Mouse (Mus musculus): ENCODE measurements around the gene Gm2001. TPM values are rescaled to one million over a fixed set of nuclear protein-coding genes. Genes with fewer than 3 reads are reported as not detected.

Gm2001 gene
- polyA plus RNA-seq (2012; rRNA removed), result not detected in 2 replicates

DNA sequence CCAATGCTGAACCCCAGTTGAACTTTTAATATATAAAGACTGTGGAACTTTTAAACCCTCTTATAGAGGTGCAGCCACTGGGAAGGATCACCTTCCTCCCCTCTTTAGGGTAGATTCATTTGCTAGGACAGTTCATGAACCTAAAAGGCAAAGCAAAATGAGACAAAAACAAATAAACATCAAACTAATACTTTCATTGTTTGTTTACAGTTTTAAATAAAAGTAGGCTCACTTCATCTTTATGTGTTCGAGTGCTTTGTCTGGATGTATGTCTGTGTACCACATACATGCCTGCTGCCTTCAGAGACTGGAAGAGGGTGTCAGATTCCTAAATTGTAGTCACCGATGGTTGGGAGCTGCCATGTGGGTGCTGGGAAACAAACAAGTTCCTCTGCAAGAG is at the start of gene Gm2001:
Gm2001 (minus strand) TSS at position 101 of the 400 bp plus-strand sequence.

DNA sequence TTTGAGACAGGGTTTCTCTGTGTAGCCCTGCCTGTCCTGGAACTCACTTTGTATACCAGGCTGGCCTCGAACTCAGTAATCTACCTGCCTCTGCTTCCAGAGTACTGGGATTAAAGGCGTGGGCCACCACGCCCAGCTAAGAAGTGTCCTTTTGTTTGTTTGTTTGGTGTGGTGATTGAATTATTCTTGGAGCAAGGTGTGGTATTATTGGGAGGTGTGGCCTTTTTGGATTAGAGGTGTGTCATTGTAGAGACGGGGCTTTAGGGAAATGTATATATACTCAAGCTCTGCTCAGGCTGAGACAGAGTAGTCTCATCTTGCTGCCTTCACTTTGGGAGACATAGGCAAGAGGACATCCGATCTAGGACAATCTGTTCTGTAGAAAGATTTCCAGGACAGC is 31.6 kb upstream of the Gm2001 start, which contains the start of gene Gm2016:
Gm2016 (plus strand) TSS at position 301 of the 400 bp plus-strand sequence.

DNA sequence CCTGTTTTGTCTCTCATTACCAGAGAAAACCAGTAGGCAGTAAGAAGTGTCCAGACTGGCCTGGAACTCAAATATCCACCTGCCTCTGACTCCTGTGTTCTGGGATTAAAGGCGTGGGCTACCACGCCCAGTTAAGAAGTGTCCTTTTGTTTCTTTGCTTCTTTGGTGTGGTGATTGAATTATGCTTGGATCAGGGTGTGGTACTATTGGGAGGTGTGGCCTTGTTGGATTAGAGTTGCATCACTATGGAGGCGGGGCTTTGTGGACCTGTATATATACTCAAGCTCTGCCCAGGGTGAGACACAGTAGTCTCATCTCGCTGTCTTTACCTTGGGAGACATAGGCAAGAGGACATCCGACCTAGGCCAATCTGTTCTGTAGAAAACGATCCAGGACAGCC is 25.9 kb downstream of the Gm2001 start, which contains the start of gene BB287469:
BB287469 (plus strand) TSS at position 301 of the 400 bp plus-strand sequence.

DNA sequence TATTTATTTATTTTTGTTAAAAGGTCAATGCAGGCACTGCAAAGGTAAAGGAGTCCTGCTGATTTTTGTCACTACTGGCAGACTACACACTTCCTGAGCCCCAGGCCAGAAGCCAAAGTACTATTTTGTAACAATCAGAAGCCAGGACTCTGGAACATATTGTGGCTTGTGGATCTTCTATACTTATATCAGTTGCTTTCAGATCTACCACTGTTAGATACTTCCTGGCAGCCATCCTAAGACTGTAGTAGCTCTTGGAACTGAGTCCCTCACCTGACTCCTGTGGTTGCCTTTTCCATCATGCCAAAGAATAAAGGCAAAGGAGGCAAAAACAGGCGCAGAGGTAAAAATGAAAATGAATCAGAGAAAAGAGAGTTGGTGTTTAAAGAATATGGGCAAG is 46.9 kb downstream of the Gm2001 start, which contains the start of gene Gm21936:
Gm21936 (plus strand) TSS at position 301 of the 400 bp plus-strand sequence.

Other genes with a start within 250 kb of the Gm2001 start
- gene Oog1, start 239.7 kb downstream of the Gm2001 start, polyA plus RNA-seq (2012; rRNA removed), result not detected in 2 replicates
- gene Gm4027, start 223.5 kb downstream of the Gm2001 start, polyA plus RNA-seq (2012; rRNA removed), result not detected in 2 replicates
- not detected in 2 replicates for gene Gm16381, start 197.7 kb downstream of the Gm2001 start, polyA plus RNA-seq (2012; rRNA removed)
- gene Gm21319, start 66.6 kb downstream of the Gm2001 start, polyA plus RNA-seq (2012; rRNA removed), result not detected in 2 replicates
- not detected in 2 replicates for gene Gm21936, start 46.8 kb downstream of the Gm2001 start, polyA plus RNA-seq (2012; rRNA removed)
- gene BB287469, start 25.8 kb downstream of the Gm2001 start, polyA plus RNA-seq (2012; rRNA removed), result not detected in 2 replicates
- not detected in 2 replicates for gene Gm2016, start 31.7 kb upstream of the Gm2001 start, polyA plus RNA-seq (2012; rRNA removed)
- gene Gm2022, start 53.0 kb upstream of the Gm2001 start, polyA plus RNA-seq (2012; rRNA removed), result not detected in 2 replicates
- gene Gm2035, start 77.5 kb upstream of the Gm2001 start, polyA plus RNA-seq (2012; rRNA removed), result not detected in 2 replicates
- gene Gm2042, start 111.7 kb upstream of the Gm2001 start, polyA plus RNA-seq (2012; rRNA removed), result not detected in 2 replicates
- gene Gm2075, start 169.5 kb upstream of the Gm2001 start, polyA plus RNA-seq (2012; rRNA removed), result not detected in 2 replicates
- gene Gm6803, start 176.4 kb upstream of the Gm2001 start, polyA plus RNA-seq (2012; rRNA removed), result not detected in 2 replicates
- gene Gm2056, start 184.7 kb upstream of the Gm2001 start, polyA plus RNA-seq (2012; rRNA removed), result not detected in 2 replicates
- not detected in 2 replicates for gene Gm16368, start 241.4 kb upstream of the Gm2001 start, polyA plus RNA-seq (2012; rRNA removed)

Data from liver, embryonic 14 days (tissue).